Mouse (Mus musculus) adrenal gland, adult 2 months (tissue): ENCODE data around the gene Sall4. TPM values are rescaled to one million over a fixed set of nuclear protein-coding genes. Genes with fewer than 3 reads are reported as not detected.
"Not testable (repeated sequence)": the region's sequence is repeated elsewhere in the genome, so short reads cannot be mapped to it uniquely, and the experiment has no call there.

Experiments used
- DNase-seq: peaks from one replicate; pipeline ENCODE4 v3.0.0; 2021
- polyA plus RNA-seq: library from polyadenylated mRNA; depleted of rRNA; stranded (reverse); fragments of >200 nt; gene quantifications from 2 replicates; pipeline ENCODE4 v1.2.3, GENCODE M21; 2012
- total RNA-seq, 2 experiments: library from RNA; stranded (reverse); gene quantifications; 2 replicates each; pipeline ENCODE4 v1.2.3; 2021

Gene Sall4
- total and polyA plus RNA-seq, 3 experiments: 0.03 TPM; not detected in 2

DNA sequence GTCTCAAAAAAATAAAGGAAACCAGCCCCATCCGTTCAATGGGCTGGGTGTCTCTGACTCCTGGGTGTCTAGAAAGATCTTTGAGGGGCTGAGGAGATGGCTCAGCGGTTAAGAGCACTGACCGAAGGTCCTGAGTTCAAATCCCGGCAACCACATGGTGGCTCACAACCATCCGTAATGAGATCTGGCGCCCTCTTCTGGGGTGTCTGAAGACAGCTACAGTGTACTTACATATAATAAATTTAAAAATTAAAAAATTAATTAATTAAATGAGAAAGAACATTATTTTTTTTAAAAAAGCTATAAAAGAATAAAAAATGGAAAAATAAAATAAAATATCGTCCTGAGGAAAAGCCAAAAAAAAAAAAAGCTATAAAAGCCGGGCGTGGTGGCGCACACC, 23.3 kb downstream of the Sall4 start:
- not testable (repeated sequence) for DNase-seq

- no peak for DNase-seq
Measured at GRCm38 (mm10) chr2:168742649-168743048, 25.1 kb downstream of the Sall4 start.

DNA sequence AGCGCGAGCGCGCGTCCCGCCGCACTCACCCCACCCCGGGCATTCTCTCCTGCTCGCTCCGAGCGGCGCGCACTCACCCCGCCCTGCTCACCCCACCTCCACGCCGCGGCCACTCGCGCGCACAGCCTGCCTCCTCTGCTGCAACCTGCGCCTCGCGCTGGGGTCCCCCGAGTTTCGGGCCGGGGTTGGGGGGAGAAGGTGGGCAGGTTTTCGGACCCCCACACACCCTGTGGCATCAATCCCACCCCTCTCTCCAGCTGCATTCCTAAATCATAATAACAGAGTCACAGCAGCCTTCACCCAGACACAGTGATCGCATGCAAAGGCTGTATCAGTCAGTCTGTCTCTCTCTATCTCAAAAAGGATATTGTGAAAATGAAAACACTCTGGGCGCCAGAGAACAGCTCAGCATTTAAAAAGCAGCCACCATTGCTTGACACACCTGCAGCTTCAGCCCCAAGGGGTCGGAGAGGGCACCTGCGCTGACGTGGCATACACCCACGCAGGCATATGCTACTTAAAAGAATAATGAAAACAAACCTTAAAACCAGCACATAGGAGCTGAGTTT, 25.6 kb downstream of the Sall4 start, which contains the start of gene Atp9a:
Gene Atp9a (minus strand): TSS at position 351 of the 569 bp plus-strand sequence.
- peak; percentile 81 for DNase-seq

DNA sequence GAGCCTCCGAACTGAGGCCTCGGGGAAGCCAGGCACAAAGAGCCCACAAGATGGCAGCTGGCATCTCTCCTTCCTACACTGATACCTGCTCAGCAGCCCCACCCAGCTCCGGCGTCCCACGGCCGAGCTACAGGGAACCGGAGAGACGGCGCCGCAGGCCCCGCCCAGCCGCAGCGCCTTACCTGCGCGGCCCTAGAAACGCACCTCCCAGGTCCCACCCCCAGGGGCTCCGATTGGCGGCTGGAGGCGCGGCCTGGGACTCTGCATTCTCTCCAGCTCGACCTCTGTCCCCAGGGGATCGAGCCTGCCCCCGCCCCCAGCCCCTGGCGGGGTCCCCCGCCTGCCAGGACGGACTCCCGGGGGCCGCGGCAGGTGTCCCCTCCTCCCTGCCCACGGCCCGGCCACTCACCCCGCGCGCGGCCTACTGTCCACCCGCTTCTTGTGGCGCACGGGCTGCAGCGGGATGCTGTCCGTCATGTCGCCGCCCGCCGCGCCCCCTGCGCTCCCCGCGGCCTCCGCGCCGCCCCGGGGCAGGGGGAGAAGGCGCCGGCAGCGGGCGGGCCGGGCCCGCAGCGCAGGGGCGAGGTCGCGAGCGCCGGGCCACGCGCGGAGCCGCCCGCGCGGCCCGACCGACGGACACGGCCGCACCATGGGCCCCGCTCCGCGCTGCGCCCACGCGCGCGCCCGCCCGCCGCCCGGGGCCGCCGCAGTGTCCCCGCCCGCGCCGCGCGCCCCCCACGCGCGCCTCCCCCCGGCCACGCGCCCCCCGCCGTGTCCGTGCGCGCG, 26.3 kb downstream of the Sall4 start:
- peak; percentile 88 for DNase-seq

DNA sequence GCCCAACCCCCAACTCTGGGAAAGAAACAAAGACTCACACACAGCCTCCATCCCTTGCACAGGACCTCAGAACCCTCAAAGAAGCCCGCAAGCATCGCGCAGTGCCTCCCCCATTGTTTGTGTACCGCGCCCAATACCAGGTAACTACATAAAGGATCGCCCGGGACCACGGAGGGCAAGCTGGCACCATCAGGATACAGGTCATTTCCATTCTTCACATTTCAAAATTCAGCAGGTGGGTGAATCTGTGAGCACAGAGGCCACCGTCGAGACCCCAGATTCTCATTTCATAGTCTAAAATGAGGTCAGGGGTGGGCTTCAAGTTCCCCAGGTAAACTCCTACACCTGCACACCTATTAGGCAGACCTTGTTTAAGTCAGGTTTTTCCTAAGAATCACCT, 27.2 kb downstream of the Sall4 start:
- no peak for DNase-seq

GRCm38 (mm10) chr2:168738854-168739253, 28.9 kb downstream of the Sall4 start:
- no peak for DNase-seq

DNA sequence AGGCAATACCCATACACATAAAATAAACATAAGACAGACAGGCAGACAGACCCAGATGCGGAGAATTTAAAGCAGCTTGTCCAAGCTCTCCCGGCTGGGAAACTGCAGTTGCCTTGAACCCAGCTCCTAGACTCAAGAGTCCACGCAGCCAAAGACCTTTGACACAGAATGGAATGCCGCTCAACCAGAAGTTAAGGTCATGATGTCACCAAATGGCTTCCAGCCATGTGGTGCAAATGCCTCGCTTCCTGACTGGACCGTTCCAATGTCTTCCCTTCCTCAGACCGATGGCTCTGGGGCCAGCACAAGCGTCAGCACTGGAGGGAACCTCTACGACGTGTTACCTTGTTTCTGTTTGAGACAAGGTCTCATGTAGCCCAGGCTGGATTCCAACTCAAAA, 29.9 kb downstream of the Sall4 start:
- DNase-seq: peak; percentile 61

- DNase-seq: peak; percentile 73
Measured at GRCm38 (mm10) chr2:168734023-168734422, 33.7 kb downstream of the Sall4 start.

DNA sequence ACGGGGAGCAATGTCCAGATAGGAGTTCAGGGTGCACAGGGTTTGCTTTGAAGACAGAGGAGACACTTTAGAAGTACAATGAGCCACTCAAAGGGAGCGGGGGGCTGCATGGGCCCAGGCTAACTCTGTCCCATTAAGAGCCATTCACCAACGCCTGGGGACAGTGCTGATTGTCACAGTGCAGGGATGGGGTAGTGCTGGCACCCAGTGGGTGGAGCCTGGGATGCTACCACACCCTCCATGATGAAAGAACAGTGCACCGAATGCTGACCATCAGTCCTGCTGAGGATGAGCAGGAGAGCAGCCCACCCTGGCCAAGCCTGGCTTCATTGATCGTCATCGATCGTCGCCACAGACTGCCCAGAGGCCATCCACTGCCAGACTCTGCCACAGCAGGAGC, 36.5 kb downstream of the Sall4 start:
- no peak for DNase-seq

- DNase-seq: no peak
Measured at GRCm38 (mm10) chr2:168729736-168730135, 38.0 kb downstream of the Sall4 start.

DNA sequence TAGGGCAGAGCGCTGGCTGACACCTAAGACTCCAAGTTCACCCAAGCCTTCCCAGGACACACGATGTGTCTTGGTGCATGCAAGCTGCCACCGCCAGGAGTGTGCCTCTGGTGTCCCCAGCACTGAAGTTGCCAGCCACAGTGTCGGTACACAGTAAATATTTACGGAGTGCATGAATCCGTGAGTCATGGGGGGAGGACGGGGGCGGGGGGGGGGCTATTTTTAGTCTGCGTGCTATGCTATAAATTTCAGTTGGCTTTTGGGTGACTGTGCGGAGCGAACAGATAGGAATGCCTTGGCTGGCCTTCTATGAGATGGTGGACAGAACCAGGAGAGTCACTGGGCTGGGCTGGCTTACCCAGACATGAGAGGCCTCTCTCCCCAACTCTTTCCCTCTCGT, 39.7 kb downstream of the Sall4 start:
- peak; percentile 68 for DNase-seq

DNA sequence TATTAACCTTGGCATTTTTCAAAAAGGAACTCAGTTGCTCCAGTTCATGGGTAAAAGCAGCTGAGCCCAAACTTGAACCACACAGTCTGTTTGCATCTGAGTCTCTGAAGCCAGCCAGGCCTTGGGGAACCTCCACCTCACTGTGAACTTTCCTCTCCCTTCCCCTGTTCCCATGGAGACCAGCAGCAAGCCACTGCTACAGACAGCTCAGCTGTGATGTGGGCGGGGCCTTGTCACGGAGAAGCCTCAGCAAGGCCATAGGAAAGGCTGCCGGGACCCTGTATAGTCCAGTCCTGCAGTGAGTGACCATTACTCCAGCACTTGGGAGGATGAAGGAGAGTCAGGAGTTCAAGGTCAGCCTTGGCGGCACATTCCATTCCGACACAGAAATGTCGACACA, 41.7 kb downstream of the Sall4 start:
- peak; percentile 90 for DNase-seq

DNA sequence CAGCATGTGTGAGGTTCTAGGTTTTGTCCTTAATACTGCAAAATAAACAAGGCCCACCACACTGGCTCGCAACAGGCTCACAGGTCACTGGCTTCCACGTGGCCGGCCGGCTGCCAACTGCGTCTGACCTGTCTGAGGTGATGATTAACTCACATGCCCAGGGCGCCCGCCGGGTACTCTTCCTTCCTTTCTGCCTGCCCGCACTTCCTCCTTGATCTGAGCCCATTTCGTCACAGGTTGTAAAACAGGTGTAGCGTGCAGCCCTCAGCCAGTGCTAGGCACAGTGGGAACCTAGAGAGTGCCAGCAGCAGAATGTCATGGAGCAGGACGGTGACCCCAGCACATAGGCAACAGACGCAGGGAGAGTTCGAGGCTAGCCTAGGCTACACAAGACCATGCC, 46.4 kb downstream of the Sall4 start:
- no peak for DNase-seq

DNA sequence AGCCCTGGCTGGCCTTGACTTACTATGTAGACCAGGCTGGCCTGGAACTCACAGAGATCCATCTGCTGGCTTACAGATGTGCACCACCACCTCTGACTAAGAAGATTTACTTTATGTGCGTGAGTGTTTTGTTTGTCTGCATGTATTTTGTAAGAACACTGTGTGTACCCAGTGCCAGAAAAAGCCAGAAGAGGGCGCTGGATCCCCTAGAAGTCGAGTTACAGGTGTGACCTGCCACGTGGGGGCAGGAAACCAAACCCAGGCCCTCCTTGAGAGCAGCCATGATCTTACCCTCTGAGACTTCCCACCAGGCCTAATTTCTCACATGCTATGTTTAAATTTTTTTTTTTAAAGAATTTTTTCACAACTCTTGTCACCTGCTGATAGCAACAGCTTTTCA, 48.0 kb downstream of the Sall4 start:
- no peak for DNase-seq

GRCm38 (mm10) chr2:168718735-168719134, 49.0 kb downstream of the Sall4 start:
- no peak for DNase-seq

DNA sequence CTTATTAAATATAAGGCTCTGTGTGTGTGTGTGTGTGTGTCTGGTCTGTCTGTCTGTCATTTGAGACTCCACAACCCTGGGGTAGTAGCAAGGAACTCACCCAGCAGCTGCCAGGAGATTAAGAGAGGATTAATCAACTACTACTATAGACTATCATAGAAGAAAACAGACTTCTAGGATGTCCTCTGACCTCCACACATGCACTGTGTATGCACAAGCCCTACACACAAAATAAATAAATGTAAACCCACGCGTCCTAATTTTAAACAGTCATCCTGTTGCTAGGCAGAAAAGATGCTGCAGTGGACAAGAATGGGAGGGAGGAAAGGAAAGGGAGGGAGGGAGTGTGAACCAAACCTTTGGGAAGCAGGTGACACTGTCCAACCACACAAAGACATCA, 49.5 kb downstream of the Sall4 start:
- no peak for DNase-seq

DNA sequence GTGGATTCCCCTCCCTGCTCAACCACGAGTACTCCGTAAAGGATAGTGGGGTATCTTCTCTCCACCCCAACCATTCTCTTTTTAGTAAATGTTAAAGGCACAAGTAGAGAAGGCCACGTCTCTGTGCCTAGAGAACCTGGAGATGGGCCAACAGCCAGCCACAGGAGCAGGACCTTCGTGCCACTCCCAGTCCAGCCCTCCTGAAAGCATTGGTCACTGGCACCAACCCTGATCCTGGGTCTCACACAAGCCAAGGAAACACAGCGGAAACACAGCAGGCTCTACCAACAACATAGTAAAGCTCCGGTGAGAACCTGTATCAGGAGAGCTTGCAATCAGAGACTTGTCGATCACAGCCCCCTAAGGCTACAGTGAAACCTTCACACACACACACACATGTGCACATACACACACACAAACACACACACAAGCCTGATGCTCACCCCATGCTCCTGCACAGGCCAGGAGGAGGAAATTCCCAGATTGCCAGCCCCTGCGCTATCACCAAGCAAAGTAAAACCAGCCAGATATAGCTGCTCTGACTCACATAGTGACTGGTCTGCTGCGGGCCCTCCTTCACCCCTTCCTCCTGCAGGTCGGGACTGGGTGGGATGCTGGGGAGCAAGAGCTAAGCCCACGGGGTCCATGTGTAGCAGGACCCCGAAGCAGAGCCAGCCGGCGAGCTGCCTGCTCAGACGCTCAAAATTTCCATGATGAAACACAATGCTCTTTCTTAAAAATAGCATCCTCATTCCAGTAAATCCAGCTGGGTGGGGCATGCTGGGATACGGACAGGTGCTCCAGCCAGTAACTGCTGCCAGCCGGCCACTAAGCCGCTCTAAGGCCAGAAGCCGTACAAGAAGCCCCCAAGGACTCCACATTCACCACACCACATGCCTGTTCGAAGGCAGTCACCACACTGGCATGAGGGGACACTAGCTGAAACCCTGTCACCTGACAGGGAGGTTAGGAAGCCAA, 55.3 kb downstream of the Sall4 start:
- peak; percentile 36 for DNase-seq

DNA sequence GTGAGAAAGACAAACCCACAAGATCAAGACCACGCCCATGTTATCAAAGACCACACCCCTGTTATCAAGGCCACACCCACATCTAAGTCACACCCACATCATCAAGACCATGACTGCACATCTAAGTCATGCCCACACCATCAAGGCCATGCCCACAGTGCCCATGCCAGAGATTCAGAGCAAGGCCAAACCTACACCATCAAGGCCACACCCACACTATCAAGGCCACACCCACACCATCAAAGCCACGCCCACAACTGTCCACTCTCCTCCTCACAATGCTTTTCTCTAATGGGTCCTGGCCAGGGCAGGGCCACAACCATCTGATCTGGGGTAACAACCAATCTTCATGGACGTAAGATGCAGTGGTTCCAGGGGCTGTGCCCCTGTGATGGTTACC, 56.8 kb downstream of the Sall4 start:
- DNase-seq: peak; percentile 30

- DNase-seq: no peak
Measured at GRCm38 (mm10) chr2:168707766-168708165, 60.0 kb downstream of the Sall4 start.

DNA sequence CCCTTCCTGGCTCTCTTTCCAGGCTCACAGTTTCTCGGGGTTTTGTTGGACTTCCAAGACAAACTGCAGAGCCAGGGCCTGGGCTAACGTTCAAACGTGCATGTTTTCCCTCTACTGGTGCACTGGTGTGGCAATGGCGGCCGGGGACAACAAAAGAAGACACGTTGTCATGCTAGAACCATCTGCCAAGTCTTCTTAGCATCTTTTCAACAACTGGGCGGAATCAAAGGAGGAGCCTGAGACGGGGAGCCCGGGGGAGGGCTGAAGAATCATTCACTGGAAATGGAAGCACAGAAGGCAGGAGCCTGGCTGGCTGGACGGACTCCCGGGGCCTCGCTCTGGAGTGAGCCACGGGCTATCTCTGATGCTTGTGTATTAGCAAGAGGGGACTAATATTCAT, 65.5 kb downstream of the Sall4 start:
- DNase-seq: no peak
